In genomic region chr1:85928057-85928687, GRCm38 (mm10) we compare ENCODE assay signal across 10 mouse cellular contexts. TPM values are rescaled to one million over a fixed set of nuclear protein-coding genes. Genes with fewer than 3 reads are reported as not detected.
A peak's percentile ranks its signal among the peaks of the same experiment; 100 is the strongest.
DNase-seq lines count a peak whose midpoint lies in the region; TF ChIP-seq lines count a peak whose summit lies in the region.
"Had no signal": no experiment of that assay in that cellular context is flagged by ENCODE, and none has a peak within 500 bp of the region (broad histone marks: within the 10 kb centered on the region; RNA-seq: fewer than 3 reads in every experiment).

TSS of gene 4933407L21Rik (plus strand) at chr1:85928483.

- peak within 1 kb of the TSS; percentile 16; the same call in 1 of the 2 replicates for H3K27ac ChIP-seq in gastrocnemius, adult 2 months
- H3K27ac ChIP-seq: macrophage had no signal

- TF ChIP-seq CTCF in gastrocnemius, adult 2 months (IDR thresholded peaks at IDR 0.05), result no peak
- no peak for TF ChIP-seq CTCF in brain, embryonic 14.5 days (IDR thresholded peaks at IDR 0.05; ENCODE audit: borderline replicate concordance, extremely low read depth, insufficient read depth, insufficient read length)

- no peak for DNase-seq in gastrocnemius, adult 2 months
- DNase-seq in gastrocnemius, adult 8-10 months (ENCODE audit: low spot score in 2 of 2), result no peak
- DNase-seq in brain, embryonic 14.5 days (ENCODE audit: low read depth), result peak; percentile 97
- peak; percentile 77 to 84 for DNase-seq in frontal cortex, postnatal 36 days (ENCODE audit: low spot score in 2 of 2)
- peak; percentile 85 to 94 for DNase-seq in left cerebral cortex, postnatal 14 days (ENCODE audit: low spot score in 2 of 2)
- DNase-seq in right cerebral cortex, postnatal 14 days, result peak; percentile 65
- DNase-seq in spleen, postnatal 36 days (ENCODE audit: low spot score in 2 of 2), result no peak
- DNase-seq in spleen, adult 12 weeks (ENCODE audit: low spot score), result no peak

- no peak for TF ChIP-seq POLR2A in brain, embryonic 14.5 days (IDR thresholded peaks at IDR 0.05; ENCODE audit: borderline replicate concordance, extremely low read depth, insufficient read depth, insufficient read length, poor library complexity, severe bottlenecking)

- intact Hi-C loops in gastrocnemius, adult 2 months (cut with DNase I), result no loop called here
- intact Hi-C loops in left cerebral cortex, postnatal 14 days (cut with DNase I), result no loop called here

- no peak within 1 kb of the TSS for H3K4me3 ChIP-seq in gastrocnemius, adult 2 months

RNA-seq across cellular contexts. Expression of gene 4933407L21Rik, which starts in this region (rescaled TPM):
- under 1 TPM in 1 of 2 experiments, not detected in 1; 0.36 TPM for total RNA-seq in gastrocnemius, adult 2 months (2021)
- total RNA-seq in gastrocnemius, adult 8-10 months (2022), result under 1 TPM in 2 of 4 experiments, not detected in 2; 0.22 to 0.67 TPM
- 6.9 and 7.5 TPM in 2 replicates for polyA plus RNA-seq in brain, embryonic 14.5 days (2012; rRNA removed)
- total RNA-seq in left cerebral cortex, postnatal 14 days (2021), result 1 to 10 TPM; 7.8 to 9.6 TPM
- total RNA-seq: common myeloid progenitor, adult 5-6 weeks had no signal
- polyA plus RNA-seq: macrophage had no signal

Comparison
In these comparisons a context has a peak if more than half of its experiments do, and no peak if none do; other contexts are left out.
1. RNA of gene 4933407L21Rik (total RNA-seq): 7.8 to 9.6 TPM in left cerebral cortex, postnatal 14 days; 0.36 TPM in gastrocnemius, adult 2 months and 0.22 to 0.67 TPM in gastrocnemius, adult 8-10 months; every median in the first group is over 4 times any median in the second.
2. DNase-seq: peak in brain, embryonic 14.5 days (single experiment), frontal cortex, postnatal 36 days (2 of 2), left cerebral cortex, postnatal 14 days (2 of 2) and right cerebral cortex, postnatal 14 days (single experiment); none in gastrocnemius, adult 2 months (single experiment), gastrocnemius, adult 8-10 months (0 of 2), spleen, postnatal 36 days (0 of 2) and spleen, adult 12 weeks (single experiment).